Mouse (Mus musculus) forebrain, embryonic 14.5 days (tissue): ENCODE results near the gene Acadvl. TPM values are rescaled to one million over a fixed set of nuclear protein-coding genes. Genes with fewer than 3 reads are reported as not detected.
"Not testable (repeated sequence)": the region's sequence is repeated elsewhere in the genome, so short reads cannot be mapped to it uniquely, and the experiment has no call there.

Source experiments
- ATAC-seq: fragments of 200-750 bp; cut with Nextera tagmentation; 2 replicates; pipeline ENCODE4 v1.8.0; 2017; ENCODE audit warnings: mild to moderate bottlenecking, moderate library complexity
- DNase-seq: peaks from one replicate; pipeline ENCODE4 v3.0.0-alpha.2; 2015; ENCODE audit warnings: low spot score
- H3K27ac ChIP-seq: fragments of 300-500 bp; sonication (generic); 2 replicates; pipeline ENCODE4 v1.5.1; 2014; ENCODE audit warnings: low read depth, mild to moderate bottlenecking, control low read depth, low read length, moderate library complexity
- H3K27me3 ChIP-seq: fragments of 300-500 bp; sonication (generic); replicated peaks from 2 replicates; pipeline ENCODE4 v1.6.1; 2014; ENCODE audit warnings: low read length, control low read depth, mixed read lengths; ENCODE audit not compliant: control insufficient read depth, insufficient read depth
- H3K36me3 ChIP-seq: fragments of 300-500 bp; sonication (generic); 2 replicates; pipeline ENCODE4 v1.6.1; 2014; ENCODE audit warnings: low read length, control low read depth; ENCODE audit not compliant: control insufficient read depth, insufficient read depth
- H3K4me1 ChIP-seq: fragments of 300-500 bp; sonication (generic); 2 replicates; pipeline ENCODE4 v1.6.1; 2014; ENCODE audit warnings: antibody characterized with exemption, low read length, control low read depth; ENCODE audit not compliant: control insufficient read depth, insufficient read depth
- H3K4me2 ChIP-seq: fragments of 300-500 bp; sonication (generic); 2 replicates; pipeline ENCODE4 v1.6.1; 2014; ENCODE audit warnings: mild to moderate bottlenecking, control low read depth, low read length
- H3K4me3 ChIP-seq: fragments of 300-500 bp; sonication (generic); 2 replicates; pipeline ENCODE4 v1.5.1; 2014; ENCODE audit warnings: low read depth, low read length, control low read depth
- H3K9ac ChIP-seq: fragments of 300-500 bp; sonication (generic); 2 replicates; pipeline ENCODE4 v1.6.1; 2014; ENCODE audit warnings: mild to moderate bottlenecking, low read length, control low read depth, moderate library complexity
- H3K9me3 ChIP-seq: fragments of 300-500 bp; sonication (generic); replicated peaks from 2 replicates; pipeline ENCODE4 v1.6.1; 2016; ENCODE audit warnings: low read length, control low read depth, mixed read lengths; ENCODE audit not compliant: control insufficient read depth
- WGBS: fragments of 180-500 bp; shearing (Covaris S2); extraction: QIAGEN DNeasy Blood & Tissue Kit; methylation state at CpG from one replicate; pipeline ENCODE4 v1.1.7; 2014; 5-methylcytosine and 5-hydroxymethylcytosine counted together
- polyA plus RNA-seq: library from polyadenylated mRNA; unstranded; fragments of >200 nt; fragmentation: Nextera tagmentation; extraction: Ambion mirVana; gene quantifications from 2 replicates; pipeline ENCODE4 v1.2.1, GENCODE M21; 2014

The Acadvl gene
- polyA plus RNA-seq, 1 experiment from 2014 or later: 53.3 TPM

DNA sequence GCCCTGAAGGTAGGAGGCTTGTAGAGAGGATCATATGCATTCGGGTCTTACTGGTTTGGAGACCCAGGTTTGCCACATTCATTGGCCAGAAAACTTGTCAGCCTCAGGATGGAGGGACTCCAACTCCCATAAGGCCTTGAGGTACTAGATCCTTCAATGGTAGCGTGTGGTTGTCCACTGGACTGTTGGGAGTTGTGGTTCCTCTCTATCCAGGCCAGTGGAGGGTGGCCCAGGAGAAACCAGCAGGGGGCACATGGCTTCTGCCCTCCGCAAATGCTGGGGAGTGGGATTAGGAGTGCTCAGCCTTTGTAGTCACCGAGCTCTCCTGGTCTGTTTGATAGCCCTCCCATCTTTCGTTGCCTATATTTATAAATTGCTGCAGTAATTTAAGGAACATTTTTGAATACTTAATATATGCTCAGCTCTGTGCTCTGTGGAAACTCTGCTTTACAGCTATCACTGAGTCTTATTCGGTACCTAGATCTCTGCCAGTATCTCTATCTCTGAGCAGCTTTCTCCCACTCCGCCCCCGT lies 5.6 kb upstream of the Acadvl start:
- no peaks in the 10 kb centered on the region for H3K27me3 ChIP-seq
- peak overlapping the region; percentile 94 for H3K9ac ChIP-seq
- peak overlapping the region; percentile 90 for H3K27ac ChIP-seq
- peaks cover 54% of the 10 kb centered on the region for H3K4me1 ChIP-seq
- DNase-seq (peak; percentile 94), ATAC-seq (peak; percentile 77)
- no peaks in the 10 kb centered on the region for H3K9me3 ChIP-seq
- WGBS: 2% methylated on average over 8 of the region's 8 CpGs
- H3K36me3 ChIP-seq: no peaks in the 10 kb centered on the region
- H3K4me2 ChIP-seq: peak overlapping the region; percentile 79
- peak overlapping the region; percentile 66 for H3K4me3 ChIP-seq

DNA sequence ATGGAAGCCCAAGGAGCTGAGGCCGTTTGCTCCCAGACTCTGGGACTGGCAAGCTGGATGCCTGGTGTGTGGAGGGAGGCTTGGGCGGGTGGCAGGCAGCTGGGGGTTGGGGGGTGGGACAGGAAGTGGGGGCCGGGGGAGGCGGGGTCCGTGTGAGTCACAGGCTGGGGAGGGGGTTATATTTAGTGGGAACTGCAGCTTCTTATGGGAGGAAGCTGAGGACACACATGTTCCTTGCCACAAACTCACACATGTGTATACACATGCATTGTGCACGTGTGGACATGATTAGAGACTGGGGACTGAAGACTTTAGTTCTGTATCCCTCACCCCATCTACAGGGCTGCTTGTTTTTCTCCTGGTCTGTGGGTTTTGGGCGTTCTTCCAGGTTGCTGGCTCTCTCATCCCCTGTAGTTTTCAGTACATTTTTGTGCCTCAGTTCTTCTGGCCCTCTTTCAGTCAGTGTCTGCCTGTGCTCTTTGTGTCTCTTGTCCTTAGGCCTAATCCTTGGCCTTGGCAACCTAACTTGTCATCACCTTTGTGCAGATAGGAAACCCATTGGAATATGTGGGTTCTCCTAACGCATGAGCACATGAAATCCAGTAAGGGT lies 4.9 kb upstream of the Acadvl start:
- H3K4me1 ChIP-seq: peaks cover 49% of the 10 kb centered on the region
- peak; percentile 30 for DNase-seq
- H3K4me3 ChIP-seq: peak overlapping the region; percentile 66
- no peaks in the 10 kb centered on the region for H3K36me3 ChIP-seq
- 11% methylated on average over 8 of the region's 8 CpGs for WGBS
- H3K27ac ChIP-seq: peak overlapping the region; percentile 90
- H3K9me3 ChIP-seq: no peaks in the 10 kb centered on the region
- peak overlapping the region; percentile 79 for H3K4me2 ChIP-seq
- peak overlapping the region; percentile 94 for H3K9ac ChIP-seq
- no peak for ATAC-seq
- H3K27me3 ChIP-seq: no peaks in the 10 kb centered on the region

GRCm38 (mm10) chr11:70019495-70020021 lies 4.3 kb upstream of the Acadvl start:
- H3K4me2 ChIP-seq: peak overlapping the region; percentile 79
- peak overlapping the region; percentile 94 for H3K9ac ChIP-seq
- H3K27me3 ChIP-seq: no peaks in the 10 kb centered on the region
- H3K27ac ChIP-seq: peak overlapping the region; percentile 90
- no peaks in the 10 kb centered on the region for H3K9me3 ChIP-seq
- peak overlapping the region; percentile 66 for H3K4me3 ChIP-seq
- peaks cover 49% of the 10 kb centered on the region for H3K4me1 ChIP-seq
- 0% methylated on average over 1 of the region's 2 CpGs for WGBS
- no peaks in the 10 kb centered on the region for H3K36me3 ChIP-seq
- DNase-seq (no peak), ATAC-seq (no peak)

- peak; percentile 94 for DNase-seq
- H3K27me3 ChIP-seq: no peaks in the 10 kb centered on the region
- H3K4me2 ChIP-seq: peak overlapping the region; percentile 79
- H3K27ac ChIP-seq: peak overlapping the region; percentile 90
- peaks cover 9% of the 10 kb centered on the region for H3K36me3 ChIP-seq
- H3K9me3 ChIP-seq: no peaks in the 10 kb centered on the region
- under 1% methylated on average over 23 of the region's 25 CpGs for WGBS
- ATAC-seq: no peak
- peak overlapping the region; percentile 94 for H3K9ac ChIP-seq
- peak overlapping the region; percentile 66 for H3K4me3 ChIP-seq
- peaks cover 40% of the 10 kb centered on the region for H3K4me1 ChIP-seq
Measured at GRCm38 (mm10) chr11:70018131-70018990, 3.1 kb upstream of the Acadvl start.

DNA sequence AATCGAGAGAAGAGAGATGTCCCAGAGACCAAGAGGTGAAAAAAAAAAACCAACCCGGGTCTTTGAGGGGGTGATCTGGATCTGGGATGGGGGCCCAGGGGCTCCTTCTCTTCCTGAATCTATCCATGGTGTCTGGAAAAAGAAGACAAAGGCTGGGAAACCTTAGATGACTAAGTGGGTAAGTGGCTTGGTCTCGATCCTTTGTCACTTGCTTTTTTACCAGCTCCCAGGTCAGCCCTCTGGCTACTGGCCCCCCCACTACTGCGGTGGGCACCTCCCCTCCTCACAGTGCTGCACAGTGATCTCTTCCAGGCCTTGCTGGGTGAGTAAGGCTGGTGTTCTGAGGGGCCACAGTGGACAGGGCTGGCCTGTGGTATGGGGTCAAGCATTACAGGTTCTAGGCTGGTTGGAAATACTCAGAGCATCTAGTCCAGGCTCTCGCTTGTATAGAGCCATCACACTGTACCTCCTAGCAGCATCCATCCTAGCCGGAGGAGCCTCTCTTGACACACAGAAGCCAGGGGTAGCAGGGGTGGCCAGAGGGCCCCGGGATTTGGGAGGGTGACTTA lies 2.1 kb upstream of the Acadvl start:
- H3K9ac ChIP-seq: peak overlapping the region; percentile 94
- no peak for DNase-seq
- no peaks in the 10 kb centered on the region for H3K9me3 ChIP-seq
- ATAC-seq: no peak
- peak overlapping the region; percentile 90; the same call in 1 of the 2 replicates for H3K27ac ChIP-seq
- H3K4me2 ChIP-seq: peak overlapping the region; percentile 79
- WGBS: 35% methylated on average over 7 of the region's 7 CpGs
- no peaks in the 10 kb centered on the region for H3K27me3 ChIP-seq
- peak overlapping the region; percentile 66; the same call in 1 of the 2 replicates for H3K4me3 ChIP-seq
- peaks cover 18% of the 10 kb centered on the region for H3K36me3 ChIP-seq
- peaks cover 31% of the 10 kb centered on the region for H3K4me1 ChIP-seq

DNA sequence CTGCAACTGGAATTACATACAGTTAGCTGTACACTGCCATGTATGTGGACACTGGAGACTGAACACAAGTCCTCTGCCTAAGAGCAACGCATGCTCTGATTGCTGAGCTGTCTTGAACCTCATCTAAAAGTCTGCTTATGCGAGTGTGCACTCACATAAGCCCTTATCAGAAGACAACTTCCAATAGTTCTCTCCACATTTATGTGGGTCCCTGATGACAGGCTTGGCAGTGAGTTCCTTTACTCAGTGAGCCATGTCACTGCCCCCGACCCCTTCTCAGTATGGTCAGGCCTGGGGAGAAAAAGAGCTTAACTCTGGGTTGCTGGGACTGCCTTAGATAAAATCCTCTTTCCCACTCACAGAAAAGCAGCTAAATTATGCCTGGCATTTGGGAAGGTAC lies 1.5 kb upstream of the Acadvl start, which contains the start of gene Dlg4:
Gene Dlg4, plus strand, starts transcription at position 274 of the 400 bp plus-strand sequence.
- Histone ChIP-seq H3K27ac (peak within 1 kb of the TSS; percentile 90; the same call in 1 of the 2 replicates), H3K4me3 (peak within 1 kb of the TSS; percentile 66), H3K9ac (peak within 1 kb of the TSS; percentile 94), H3K9me3 (no peaks in the 10 kb centered on the region), H3K4me1 (peaks cover 27% of the 10 kb centered on the region), H3K4me2 (peak within 1 kb of the TSS; percentile 79), H3K36me3 (peaks cover 24% of the 10 kb centered on the region), H3K27me3 (no peaks in the 10 kb centered on the region)
- 63% methylated on average over 3 of the region's 3 CpGs for WGBS
- DNase-seq: no peak
- ATAC-seq: no peak

GRCm38 (mm10) chr11:70016177-70016576 lies 966 bp upstream of the Acadvl start:
- H3K27ac ChIP-seq, H3K4me3 ChIP-seq, DNase-seq, H3K9me3 ChIP-seq, H3K27me3 ChIP-seq, H3K4me2 ChIP-seq, ATAC-seq, H3K9ac ChIP-seq: not testable (repeated sequence)
- H3K36me3 ChIP-seq: peaks cover 29% of the 10 kb centered on the region
- WGBS: 76% methylated on average over 2 of the region's 2 CpGs
- peaks cover 27% of the 10 kb centered on the region for H3K4me1 ChIP-seq

DNA sequence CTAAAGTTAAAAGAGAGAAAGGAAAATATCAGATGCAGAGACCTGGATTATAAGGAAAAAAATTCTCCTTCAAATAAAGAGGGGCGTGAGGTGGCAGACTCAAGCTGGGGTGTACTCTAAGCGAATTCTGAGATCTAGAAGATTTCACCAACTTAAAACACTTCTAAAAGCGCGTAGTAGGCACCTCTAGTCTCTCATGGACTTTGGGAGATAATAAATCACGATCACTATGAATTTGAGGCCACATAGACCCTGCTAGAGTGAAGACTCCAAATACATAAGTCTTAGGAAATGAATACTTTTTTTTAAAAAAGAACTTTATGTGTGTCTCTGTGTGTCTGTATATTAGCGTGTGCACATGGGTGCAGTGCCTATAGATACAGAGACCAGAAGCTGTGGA lies 466 bp upstream of the Acadvl start:
- Histone ChIP-seq H3K27me3 (no peaks in the 10 kb centered on the region), H3K9ac (peak overlapping the region; percentile 75), H3K4me2 (peak overlapping the region; percentile 80), H3K4me3 (peak overlapping the region; percentile 45; the same call in 1 of the 2 replicates), H3K36me3 (peaks cover 34% of the 10 kb centered on the region), H3K4me1 (peaks cover 27% of the 10 kb centered on the region), H3K27ac (no peak overlapping the region), H3K9me3 (no peaks in the 10 kb centered on the region)
- ATAC-seq: no peak
- 64% methylated on average over 6 of the region's 6 CpGs for WGBS
- DNase-seq: no peak
